Mouse (Mus musculus) limb, embryonic 13.5 days (tissue): ENCODE measurements around the gene Misp. TPM values are rescaled to one million over a fixed set of nuclear protein-coding genes. Genes with fewer than 3 reads are reported as not detected.

Experiments used
- ATAC-seq: fragments of 200-750 bp; cut with Nextera tagmentation; 2 replicates; pipeline ENCODE4 v1.8.0; 2017; ENCODE audit warnings: low read depth, moderate number of reproducible peaks, moderate TSS enrichment; ENCODE audit not compliant: low FRiP score
- H3K27ac ChIP-seq: fragments of 300-500 bp; sonication (generic); 2 replicates; pipeline ENCODE4 v1.5.1; 2015; ENCODE audit warnings: inconsistent platforms, mild to moderate bottlenecking, moderate library complexity
- H3K27me3 ChIP-seq: fragments of 300-500 bp; sonication (generic); 2 replicates; pipeline ENCODE4 v1.6.1; 2015; ENCODE audit warnings: mild to moderate bottlenecking, inconsistent platforms
- H3K36me3 ChIP-seq: fragments of 300-500 bp; sonication (generic); 2 replicates; pipeline ENCODE4 v1.6.1; 2015; ENCODE audit warnings: inconsistent platforms, mild to moderate bottlenecking, moderate library complexity
- H3K4me1 ChIP-seq: fragments of 300-500 bp; sonication (generic); 2 replicates; pipeline ENCODE4 v1.6.1; 2015; ENCODE audit warnings: inconsistent platforms
- H3K4me2 ChIP-seq: fragments of 300-500 bp; sonication (generic); replicated peaks from 2 replicates; pipeline ENCODE4 v1.6.1; 2015; ENCODE audit warnings: inconsistent platforms, mild to moderate bottlenecking, moderate library complexity
- H3K4me3 ChIP-seq: fragments of 300-500 bp; sonication (generic); 2 replicates; pipeline ENCODE4 v1.5.1; 2015; ENCODE audit warnings: moderate library complexity, mild to moderate bottlenecking, inconsistent platforms
- H3K9ac ChIP-seq: fragments of 300-500 bp; sonication (generic); 2 replicates; pipeline ENCODE4 v1.6.1; 2015; ENCODE audit warnings: mild to moderate bottlenecking, inconsistent platforms
- H3K9me3 ChIP-seq: fragments of 300-500 bp; sonication (generic); 2 replicates; pipeline ENCODE4 v1.6.1; 2016; ENCODE audit warnings: inconsistent platforms
- WGBS: fragments of 180-500 bp; shearing (Covaris S2); methylation state at CpG from one replicate; pipeline ENCODE4 v1.1.7; 2015; 5-methylcytosine and 5-hydroxymethylcytosine counted together
- polyA plus RNA-seq: library from polyadenylated mRNA; unstranded; fragments of >200 nt; fragmentation: Nextera tagmentation; extraction: Ambion mirVana; gene quantifications from 2 replicates; pipeline ENCODE4 v1.2.1, GENCODE M21; 2015

Misp gene
- polyA plus RNA-seq, 1 experiment from 2014 or later: 0.90 TPM

DNA sequence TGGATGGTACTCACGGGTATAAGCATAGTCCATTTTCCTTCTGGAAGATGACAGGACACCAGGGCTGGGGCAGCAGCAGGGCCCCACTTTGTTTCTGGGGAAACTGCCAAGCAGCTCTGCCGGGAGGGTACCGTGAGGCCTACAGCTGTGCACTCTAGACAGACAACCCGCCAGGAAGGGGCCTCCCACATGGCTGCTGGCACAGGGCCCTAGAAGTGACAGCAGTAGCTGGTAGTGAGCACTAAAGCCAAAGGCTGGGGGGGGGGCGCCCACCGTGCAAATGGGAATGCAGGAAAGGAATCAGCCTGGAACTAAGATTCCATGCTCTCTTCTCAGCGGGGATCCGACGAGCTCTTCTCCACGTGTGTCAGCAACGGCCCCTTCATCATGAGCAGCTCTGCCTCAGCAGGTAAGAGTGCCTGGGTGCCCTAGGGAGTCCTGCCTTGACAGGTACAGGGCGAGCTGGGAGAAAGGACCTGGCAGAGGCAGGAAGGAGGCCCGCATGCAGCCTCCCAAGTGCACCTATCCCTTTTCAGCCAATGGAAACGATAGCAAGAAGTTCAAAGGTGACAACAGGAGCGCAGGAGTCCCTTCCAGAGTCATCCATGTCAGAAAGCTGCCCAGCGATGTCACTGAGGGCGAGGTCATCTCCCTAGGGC lies 37.8 kb downstream of the Misp start:
- peak overlapping the region; percentile 44; the same call in 1 of the 2 replicates for H3K27ac ChIP-seq
- H3K27me3 ChIP-seq: no peaks in the 10 kb centered on the region
- peaks cover 78% of the 10 kb centered on the region for H3K36me3 ChIP-seq
- no peaks in the 10 kb centered on the region for H3K9me3 ChIP-seq
- H3K4me2 ChIP-seq: peak overlapping the region; percentile 100
- peaks cover 56% of the 10 kb centered on the region for H3K4me1 ChIP-seq
- peak overlapping the region; percentile 99 for H3K4me3 ChIP-seq
- 57% methylated on average over 17 of the region's 17 CpGs for WGBS
- no peak for ATAC-seq
- H3K9ac ChIP-seq: peak overlapping the region; percentile 97

DNA sequence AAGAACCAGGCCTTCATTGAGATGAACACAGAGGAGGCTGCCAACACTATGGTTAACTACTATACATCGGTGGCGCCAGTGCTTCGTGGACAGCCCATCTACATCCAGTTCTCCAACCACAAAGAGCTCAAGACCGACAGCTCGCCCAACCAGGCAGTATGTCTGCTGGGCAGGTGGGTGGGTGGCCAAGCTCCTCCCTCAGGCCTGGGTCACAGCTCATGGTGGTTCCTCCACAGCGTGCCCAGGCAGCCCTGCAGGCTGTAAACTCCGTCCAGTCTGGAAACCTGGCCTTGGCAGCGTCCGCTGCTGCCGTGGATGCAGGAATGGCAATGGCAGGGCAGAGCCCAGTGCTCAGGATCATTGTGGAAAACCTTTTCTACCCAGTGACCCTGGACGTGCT lies 38.3 kb downstream of the Misp start:
- no peak overlapping the region; the same call in 1 of the 2 replicates for H3K4me2 ChIP-seq
- H3K27me3 ChIP-seq: no peaks in the 10 kb centered on the region
- no peak overlapping the region for H3K4me3 ChIP-seq
- peaks cover 56% of the 10 kb centered on the region for H3K4me1 ChIP-seq
- peaks cover 83% of the 10 kb centered on the region for H3K36me3 ChIP-seq
- H3K9ac ChIP-seq: no peak overlapping the region
- H3K9me3 ChIP-seq: no peaks in the 10 kb centered on the region
- no peak for ATAC-seq
- 83% methylated on average over 11 of the region's 11 CpGs for WGBS
- H3K27ac ChIP-seq: no peak overlapping the region

DNA sequence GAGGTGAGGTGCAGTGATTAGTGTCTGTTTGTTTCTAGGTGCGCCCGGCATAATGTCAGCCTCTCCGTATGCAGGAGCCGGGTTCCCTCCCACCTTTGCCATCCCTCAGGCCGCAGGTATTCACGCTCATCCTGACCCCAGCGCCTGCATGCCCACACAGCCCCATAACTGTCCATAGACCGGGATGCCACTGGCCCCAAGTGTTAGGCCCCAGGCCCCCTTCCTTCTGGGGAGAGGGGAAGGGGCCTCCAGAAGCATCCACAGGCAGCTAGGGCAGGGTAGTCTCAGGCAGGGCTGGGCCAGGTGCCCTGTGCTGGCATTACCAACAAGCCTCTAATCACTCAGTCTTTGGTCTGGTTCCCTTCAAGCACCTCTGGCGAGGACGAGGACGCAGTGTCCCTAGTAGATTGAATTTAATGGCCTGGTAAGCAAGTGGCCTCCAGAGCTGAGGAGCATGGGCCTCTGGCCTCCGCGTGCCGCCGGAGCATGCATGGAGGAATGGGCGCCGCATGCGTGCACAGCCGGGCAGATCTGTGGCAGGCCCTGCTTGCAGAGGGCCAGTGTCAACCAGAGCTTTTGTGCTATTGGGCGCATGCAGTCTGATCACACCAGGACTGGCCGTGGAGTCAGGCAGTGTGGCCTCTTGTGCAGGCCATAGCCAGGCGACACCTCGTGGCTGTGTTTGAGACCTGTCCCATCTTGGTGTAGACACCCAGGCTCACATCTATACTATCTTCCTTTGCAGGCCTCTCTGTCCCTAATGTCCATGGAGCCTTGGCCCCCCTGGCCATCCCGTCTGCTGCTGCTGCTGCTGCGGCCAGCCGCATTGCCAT lies 39.5 kb downstream of the Misp start:
- H3K9ac ChIP-seq: no peak overlapping the region; the same call in 1 of the 2 replicates
- H3K27me3 ChIP-seq: no peaks in the 10 kb centered on the region
- no peaks in the 10 kb centered on the region for H3K9me3 ChIP-seq
- H3K27ac ChIP-seq: peak overlapping the region; percentile 22; the same call in 1 of the 2 replicates
- no peak for ATAC-seq
- peaks cover 94% of the 10 kb centered on the region for H3K36me3 ChIP-seq
- no peak overlapping the region for H3K4me3 ChIP-seq
- no peak overlapping the region for H3K4me2 ChIP-seq
- 93% methylated on average over 26 of the region's 26 CpGs for WGBS
- peaks cover 61% of the 10 kb centered on the region for H3K4me1 ChIP-seq

DNA sequence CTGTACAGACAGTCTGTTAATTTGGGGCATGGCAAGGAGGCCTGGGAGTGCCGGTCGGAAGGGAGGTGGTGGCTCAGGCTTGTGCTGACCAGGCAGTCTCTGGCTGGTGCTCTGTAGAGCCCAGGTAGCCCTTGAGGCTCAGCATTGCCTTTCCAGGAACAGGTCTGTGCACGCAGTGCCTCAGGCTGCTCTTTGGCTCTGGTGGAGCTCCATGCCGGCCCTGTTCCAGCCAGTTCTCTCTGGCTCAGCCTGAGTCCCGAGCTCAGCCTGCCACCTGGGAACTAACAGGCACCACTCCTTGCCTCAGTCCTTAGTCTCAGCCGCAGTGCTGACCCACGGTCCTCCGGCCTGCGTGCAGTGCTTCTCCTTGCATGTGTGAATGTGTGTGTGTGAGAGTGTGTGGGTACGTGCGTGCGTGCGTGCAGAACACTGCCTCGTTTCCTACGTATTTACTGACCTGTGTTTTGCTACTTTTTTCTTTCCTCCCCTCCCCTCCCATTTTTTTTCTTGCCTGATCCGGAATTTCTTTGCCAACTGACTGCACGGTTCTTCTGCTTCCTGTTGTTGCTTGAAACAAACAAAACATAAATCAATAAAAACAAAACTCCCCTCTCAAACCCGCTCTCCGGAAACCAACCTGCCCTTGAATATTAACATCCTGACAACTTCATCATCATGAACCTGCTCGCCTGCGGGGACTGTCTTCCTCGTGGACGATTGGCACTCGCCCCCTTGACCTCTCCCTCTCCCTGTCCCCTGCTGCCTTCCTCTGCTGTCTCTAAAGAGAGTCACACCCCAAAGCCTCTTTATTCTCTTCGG lies 40.6 kb downstream of the Misp start:
- peaks cover 99% of the 10 kb centered on the region for H3K36me3 ChIP-seq
- no peaks in the 10 kb centered on the region for H3K27me3 ChIP-seq
- no peaks in the 10 kb centered on the region for H3K9me3 ChIP-seq
- no peak for ATAC-seq
- 0 out of 2 replicates have a peak overlapping the region, but pooled peaks have one; percentile 13 for H3K9ac ChIP-seq
- no peak overlapping the region for H3K4me3 ChIP-seq
- no peak overlapping the region for H3K4me2 ChIP-seq
- peaks cover 53% of the 10 kb centered on the region for H3K4me1 ChIP-seq
- 73% methylated on average over 25 of the region's 25 CpGs for WGBS
- peak overlapping the region; percentile 22; the same call in 1 of the 2 replicates for H3K27ac ChIP-seq

DNA sequence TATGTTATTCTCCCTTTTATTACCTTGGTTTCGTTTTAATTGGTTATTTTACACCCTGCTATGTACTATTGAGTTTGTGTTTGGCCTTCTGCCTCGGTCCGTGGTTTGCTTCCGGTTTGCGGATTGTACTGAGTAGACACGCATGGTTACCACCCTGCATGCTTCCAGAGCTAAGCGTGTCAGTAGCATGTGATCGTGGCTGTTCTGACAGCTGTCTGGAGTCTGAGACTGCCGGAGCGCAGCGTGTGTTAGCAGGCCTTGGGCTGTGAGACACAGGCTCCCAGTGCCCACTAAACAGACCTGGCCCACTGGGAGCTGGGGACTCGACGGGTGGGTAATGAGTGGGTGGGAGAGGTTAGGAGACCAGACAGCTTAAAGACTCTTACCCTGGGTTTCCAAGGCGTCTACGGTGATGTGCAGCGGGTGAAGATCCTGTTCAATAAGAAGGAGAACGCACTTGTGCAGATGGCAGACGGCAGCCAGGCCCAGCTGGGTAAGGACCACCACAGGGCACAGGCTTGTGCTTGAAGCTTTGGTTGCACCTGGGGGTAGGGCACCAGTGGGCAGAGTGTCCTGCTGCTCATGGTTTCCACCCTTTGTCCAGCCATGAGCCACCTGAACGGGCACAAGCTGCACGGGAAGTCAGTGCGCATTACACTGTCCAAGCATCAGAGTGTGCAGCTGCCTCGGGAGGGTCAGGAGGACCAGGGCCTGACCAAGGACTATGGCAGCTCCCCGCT lies 41.4 kb downstream of the Misp start:
- no peak overlapping the region for H3K4me2 ChIP-seq
- H3K4me1 ChIP-seq: peaks cover 45% of the 10 kb centered on the region
- 84% methylated on average over 23 of the region's 23 CpGs for WGBS
- no peaks in the 10 kb centered on the region for H3K9me3 ChIP-seq
- ATAC-seq: no peak
- H3K9ac ChIP-seq: no peak overlapping the region
- peaks cover 99% of the 10 kb centered on the region for H3K36me3 ChIP-seq
- no peak overlapping the region for H3K4me3 ChIP-seq
- no peak overlapping the region; the same call in 1 of the 2 replicates for H3K27ac ChIP-seq
- H3K27me3 ChIP-seq: no peaks in the 10 kb centered on the region

DNA sequence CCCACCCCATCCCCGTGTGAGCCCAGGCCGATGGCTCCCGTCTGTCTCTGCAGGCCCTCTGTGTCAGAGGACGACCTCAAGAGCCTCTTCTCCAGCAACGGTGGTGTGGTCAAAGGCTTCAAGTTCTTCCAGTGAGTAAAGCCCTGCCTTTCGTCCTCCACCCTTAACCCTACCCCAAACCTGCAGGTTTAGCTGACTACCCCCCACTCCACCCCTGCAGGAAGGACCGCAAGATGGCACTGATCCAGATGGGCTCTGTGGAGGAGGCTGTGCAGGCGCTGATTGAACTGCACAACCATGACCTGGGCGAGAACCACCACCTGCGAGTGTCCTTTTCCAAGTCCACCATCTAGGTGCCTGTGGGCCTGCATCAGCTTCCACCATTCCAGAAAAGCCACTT lies 42.1 kb downstream of the Misp start:
- Histone ChIP-seq H3K4me2 (no peak overlapping the region), H3K36me3 (peaks cover 96% of the 10 kb centered on the region), H3K27ac (no peak overlapping the region), H3K27me3 (no peaks in the 10 kb centered on the region), H3K4me1 (peaks cover 38% of the 10 kb centered on the region), H3K9ac (no peak overlapping the region), H3K4me3 (no peak overlapping the region), H3K9me3 (no peaks in the 10 kb centered on the region)
- no peak for ATAC-seq
- 73% methylated on average over 10 of the region's 10 CpGs for WGBS

DNA sequence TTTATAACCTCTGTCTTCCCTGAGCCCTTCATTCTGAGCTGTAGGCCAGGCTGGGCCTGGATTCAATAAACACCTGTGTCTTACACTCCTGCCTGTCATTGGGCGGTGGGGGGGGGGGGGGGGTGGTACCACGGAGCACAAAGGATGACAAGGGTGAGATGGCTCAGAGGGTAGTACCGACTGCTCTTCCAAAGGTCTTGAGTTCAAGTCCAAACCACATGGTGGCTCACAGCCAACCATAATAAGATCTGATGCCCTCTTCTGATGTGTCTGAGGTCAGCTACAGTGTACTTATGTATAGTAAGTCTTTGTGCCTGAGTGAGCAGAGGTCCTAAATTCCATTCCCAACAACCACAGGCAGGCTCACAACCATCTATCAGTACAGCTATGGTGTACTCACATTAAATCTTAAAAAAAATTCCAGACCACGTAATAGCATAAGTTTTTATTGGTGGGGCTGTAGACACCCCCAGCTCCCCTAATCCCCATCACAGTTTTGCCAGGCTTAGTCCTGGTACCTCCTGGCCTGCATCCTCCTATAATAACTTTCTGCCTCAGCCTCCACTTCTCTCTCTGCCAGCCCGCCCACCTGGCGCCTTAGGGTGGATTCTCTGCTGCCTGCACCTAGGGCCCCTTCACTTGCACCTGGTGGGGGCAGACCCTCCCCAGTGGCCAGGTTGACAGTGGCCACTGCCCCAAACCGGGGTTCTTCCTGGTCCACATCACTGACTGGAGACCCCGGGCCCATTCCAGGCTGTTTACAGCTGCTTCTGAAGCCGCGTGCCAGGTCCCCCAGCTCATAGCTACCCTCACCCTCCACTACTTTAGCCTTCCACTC lies 43.8 kb downstream of the Misp start:
- Histone ChIP-seq H3K4me1 (peaks cover 22% of the 10 kb centered on the region), H3K4me3 (no peak overlapping the region), H3K9me3 (no peaks in the 10 kb centered on the region), H3K27ac (0 out of 2 replicates have a peak overlapping the region, but pooled peaks have one; percentile 45), H3K27me3 (no peaks in the 10 kb centered on the region), H3K4me2 (no peak overlapping the region), H3K36me3 (peaks cover 90% of the 10 kb centered on the region), H3K9ac (no peak overlapping the region)
- 45% methylated on average over 10 of the region's 10 CpGs for WGBS
- peak; percentile 34; the same call in 1 of the 2 replicates for ATAC-seq

DNA sequence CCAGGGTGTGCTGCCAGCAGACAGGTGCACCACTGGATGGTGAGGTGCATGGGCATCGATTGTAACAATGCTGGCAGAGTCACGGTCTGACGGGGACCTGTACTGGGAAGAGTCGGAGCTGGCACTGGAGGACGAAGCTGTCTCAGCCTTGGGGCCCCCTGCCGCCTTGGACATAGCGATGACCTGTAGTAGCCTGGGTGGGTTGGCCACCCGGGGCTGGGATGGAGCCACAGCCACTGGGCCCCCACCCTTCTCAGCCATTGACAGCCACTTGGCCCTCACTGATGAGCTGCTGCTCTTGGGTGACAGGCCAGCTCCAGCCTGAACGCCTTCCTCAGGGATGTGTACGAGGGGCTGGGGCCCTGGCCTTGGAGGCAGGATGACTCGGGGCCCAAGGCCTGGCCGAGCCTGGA lies 44.4 kb downstream of the Misp start:
- Histone ChIP-seq H3K36me3 (peaks cover 90% of the 10 kb centered on the region), H3K27ac (0 out of 2 replicates have a peak overlapping the region, but pooled peaks have one; percentile 45), H3K9ac (no peak overlapping the region), H3K4me2 (no peak overlapping the region), H3K9me3 (no peaks in the 10 kb centered on the region), H3K4me1 (peaks cover 16% of the 10 kb centered on the region), H3K27me3 (no peaks in the 10 kb centered on the region), H3K4me3 (no peak overlapping the region)
- 0 out of 2 replicates have a peak, but pooled peaks have one; percentile 21 for ATAC-seq
- WGBS: 64% methylated on average over 12 of the region's 12 CpGs

DNA sequence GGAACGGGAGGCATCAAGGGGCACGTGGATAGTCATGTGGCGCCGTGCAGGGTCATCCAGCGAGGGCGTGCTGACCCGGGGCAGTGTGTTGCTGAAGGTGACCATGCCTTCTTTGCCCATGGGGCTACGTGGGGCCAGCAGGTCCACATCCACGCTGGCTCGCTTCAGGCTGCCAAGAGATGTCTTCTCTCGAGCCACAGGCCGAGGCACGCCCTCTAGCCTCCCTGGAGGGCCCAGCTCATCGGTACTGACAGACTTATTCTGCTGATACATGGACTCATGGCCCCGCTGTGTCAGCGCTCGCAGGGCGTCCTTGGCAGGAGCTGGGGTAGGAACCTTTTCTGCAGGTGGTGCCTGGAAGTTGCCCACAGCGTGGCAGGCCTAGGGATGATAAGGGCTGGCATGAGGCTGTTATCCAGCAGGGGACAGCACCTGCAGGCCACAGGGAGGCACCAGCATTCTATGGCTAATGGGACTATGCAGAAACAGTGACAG lies 45.1 kb downstream of the Misp start:
- no peak for ATAC-seq
- Histone ChIP-seq H3K4me1 (peaks cover 11% of the 10 kb centered on the region), H3K9me3 (no peaks in the 10 kb centered on the region), H3K9ac (no peak overlapping the region), H3K36me3 (peaks cover 87% of the 10 kb centered on the region), H3K4me2 (no peak overlapping the region), H3K27ac (0 out of 2 replicates have a peak overlapping the region, but pooled peaks have one; percentile 28), H3K27me3 (no peaks in the 10 kb centered on the region), H3K4me3 (no peak overlapping the region)
- WGBS: 75% methylated on average over 19 of the region's 19 CpGs

DNA sequence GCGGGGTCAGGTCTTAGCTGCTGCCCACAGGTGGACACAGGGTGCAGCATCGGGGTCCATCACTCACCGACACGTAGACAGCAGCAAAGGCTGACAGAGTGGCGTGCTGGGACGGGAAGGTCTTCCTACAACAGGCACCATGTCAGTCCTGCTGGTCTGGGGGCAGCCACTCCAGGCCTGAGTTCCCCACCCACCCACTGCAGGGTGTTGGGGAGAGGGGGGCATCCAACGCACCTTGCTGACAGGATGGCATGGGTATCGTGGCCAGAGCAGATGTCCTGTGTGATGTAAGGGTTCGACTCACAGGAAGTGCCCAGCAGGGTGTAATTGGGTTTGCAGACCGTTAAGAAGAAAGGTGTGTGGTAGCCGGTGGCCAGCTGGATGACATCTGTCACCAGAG lies 45.8 kb downstream of the Misp start:
- 62% methylated on average over 11 of the region's 11 CpGs for WGBS
- Histone ChIP-seq H3K27ac (no peak overlapping the region), H3K27me3 (no peaks in the 10 kb centered on the region), H3K9ac (no peak overlapping the region), H3K4me2 (no peak overlapping the region), H3K9me3 (no peaks in the 10 kb centered on the region), H3K36me3 (peaks cover 87% of the 10 kb centered on the region), H3K4me3 (no peak overlapping the region), H3K4me1 (peaks cover 5% of the 10 kb centered on the region)
- ATAC-seq: no peak
